Mouse (Mus musculus): ENCODE measurements at regions not wholly inside any gene's neighbourhood (a gene's known extent, or its start where the extent isn't known, plus 50 kb on each side); places are given as distances from the start of the nearest gene placed in this dataset.

DNA sequence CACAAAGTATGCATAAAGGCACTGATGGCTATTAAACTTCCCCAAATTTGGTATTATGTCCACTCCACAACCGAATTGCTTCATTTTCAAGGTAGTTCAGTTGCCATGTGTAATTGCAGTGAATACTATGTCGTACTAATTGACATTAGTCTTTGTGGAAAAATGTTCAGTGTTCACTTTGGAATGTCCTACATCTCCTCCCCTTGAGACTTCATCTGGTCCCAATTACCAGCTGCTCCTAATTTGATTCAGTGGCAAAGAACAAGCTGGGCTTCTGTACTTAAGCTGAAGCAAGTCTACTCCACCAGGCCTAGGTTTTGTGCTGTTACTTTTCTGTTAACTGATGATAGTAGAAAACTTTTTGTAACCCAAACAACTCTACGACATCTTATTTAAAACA is 485.6 kb downstream of the Col12a1 start:
- Histone ChIP-seq H3K27me3 (ENCODE audit: control insufficient read depth, insufficient read depth, low read length) (no peaks in the 10 kb centered on the region), H3K4me2 (no peak overlapping the region), H3K9ac (ENCODE audit: low read length) (no peak overlapping the region), H3K36me3 (ENCODE audit: control insufficient read depth, insufficient read depth, low read length) (no peaks in the 10 kb centered on the region), H3K4me1 (ENCODE audit: control insufficient read depth, insufficient read depth, low read length) (no peaks in the 10 kb centered on the region), H3K9me3 (ENCODE audit: control insufficient read depth, low read length) (no peaks in the 10 kb centered on the region), H3K4me3 (ENCODE audit: low read depth, low read length) (no peak overlapping the region), H3K27ac (ENCODE audit: low read depth, low read length) (no peak overlapping the region)
- ATAC-seq (ENCODE audit: low FRiP score) (no peak), DNase-seq (ENCODE audit: low spot score, missing footprints) (no peak)
- WGBS = 68% methylated on average over 3 of the region's 3 CpGs

DNA sequence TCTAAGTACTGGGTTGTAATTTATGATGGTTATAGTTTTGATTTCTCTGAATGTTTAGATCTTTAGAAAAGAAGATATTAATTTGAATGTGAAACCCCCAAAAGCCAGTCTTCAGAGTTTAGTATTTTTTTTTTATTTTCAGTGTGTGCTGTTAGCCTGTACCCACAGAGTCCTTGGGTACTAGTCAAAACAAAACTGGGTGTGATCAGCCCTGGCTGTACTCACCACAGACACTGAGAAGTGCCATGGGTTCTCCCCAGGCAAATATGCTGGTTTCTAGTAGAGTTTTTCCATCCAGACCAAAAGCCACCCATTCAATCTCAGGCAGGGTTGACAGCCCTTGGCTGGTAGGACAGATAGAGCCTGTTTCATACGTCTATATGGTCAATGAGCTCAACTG is 484.9 kb downstream of the Col12a1 start:
- 96% methylated on average over 1 of the region's 1 CpGs for WGBS
- no peak overlapping the region for H3K4me3 ChIP-seq (ENCODE audit: low read depth, low read length)

DNA sequence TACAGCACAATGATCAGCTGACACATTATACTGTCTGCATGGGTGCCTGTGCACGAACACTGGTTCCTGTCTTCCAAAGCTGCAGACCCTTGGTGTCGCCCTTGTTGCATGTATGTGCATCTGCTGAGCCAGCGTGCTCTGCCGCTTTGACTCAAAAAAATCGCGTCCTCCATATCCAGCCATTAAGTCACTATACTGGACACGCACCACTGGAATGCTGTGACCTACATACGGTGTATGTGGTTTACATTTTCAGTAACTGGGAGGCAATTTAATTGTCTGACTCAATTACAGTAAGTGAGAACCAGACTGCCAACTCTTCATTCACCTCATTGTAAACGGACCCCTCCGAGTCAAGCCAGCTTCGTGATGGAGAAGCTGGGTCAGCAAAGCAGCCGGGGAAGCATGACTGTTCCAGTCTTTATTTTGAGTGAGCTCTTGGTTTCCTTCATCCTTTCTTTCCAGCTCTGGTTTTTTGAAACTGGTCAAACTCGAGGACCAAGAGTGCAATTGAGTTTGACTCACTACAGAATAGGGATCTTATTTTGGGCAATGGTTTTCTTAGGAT is 448.9 kb downstream of the Col12a1 start:
- no peak overlapping the region for H3K27ac ChIP-seq (ENCODE audit: low read depth, low read length)
- WGBS = 88% methylated on average over 13 of the region's 13 CpGs
- DNase-seq (ENCODE audit: low spot score, missing footprints) (no peak), ATAC-seq (ENCODE audit: low FRiP score) (no peak)
- H3K4me3 ChIP-seq (ENCODE audit: low read depth, low read length) = no peak overlapping the region
- H3K9me3 ChIP-seq (ENCODE audit: control insufficient read depth, low read length) = no peaks in the 10 kb centered on the region
- no peak overlapping the region for H3K4me2 ChIP-seq
- no peaks in the 10 kb centered on the region for H3K27me3 ChIP-seq (ENCODE audit: control insufficient read depth, insufficient read depth, low read length)
- no peaks in the 10 kb centered on the region for H3K36me3 ChIP-seq (ENCODE audit: control insufficient read depth, insufficient read depth, low read length)
- no peaks in the 10 kb centered on the region for H3K4me1 ChIP-seq (ENCODE audit: control insufficient read depth, insufficient read depth, low read length)
- no peak overlapping the region for H3K9ac ChIP-seq (ENCODE audit: low read length)

More for the DNA sequence above, 484.9 kb downstream of the Col12a1 start:
- H3K36me3 ChIP-seq (ENCODE audit: control insufficient read depth, insufficient read depth, low read length) = no peaks in the 10 kb centered on the region
- no peak overlapping the region for H3K9ac ChIP-seq (ENCODE audit: low read length)
- H3K27me3 ChIP-seq (ENCODE audit: control insufficient read depth, insufficient read depth, low read length) = no peaks in the 10 kb centered on the region
- DNase-seq (ENCODE audit: low spot score, missing footprints) = no peak
- no peak overlapping the region for H3K4me2 ChIP-seq
- no peaks in the 10 kb centered on the region for H3K4me1 ChIP-seq (ENCODE audit: control insufficient read depth, insufficient read depth, low read length)
- no peaks in the 10 kb centered on the region for H3K9me3 ChIP-seq (ENCODE audit: control insufficient read depth, low read length)
- no peak overlapping the region for H3K27ac ChIP-seq (ENCODE audit: low read depth, low read length)
- ATAC-seq (ENCODE audit: low FRiP score) = no peak

DNA sequence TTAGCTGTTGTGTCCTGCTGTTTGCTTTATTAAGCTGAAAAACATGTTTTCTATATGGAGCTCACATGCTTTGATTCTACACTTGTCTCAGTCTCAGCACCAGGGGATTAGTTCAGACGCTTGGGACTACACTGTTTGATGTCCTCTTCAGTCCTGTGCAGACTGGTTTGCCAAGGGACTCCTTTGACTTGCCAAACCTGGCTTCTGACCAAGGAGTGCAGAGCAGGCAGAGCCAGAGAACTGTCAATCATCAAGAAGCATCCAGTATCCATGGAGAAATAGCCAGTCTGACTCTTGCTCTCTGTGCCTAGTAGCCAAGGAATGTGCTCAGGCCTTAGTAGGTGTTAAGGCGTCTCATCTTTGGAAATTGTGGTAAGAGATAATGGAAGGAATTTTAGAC is 448.4 kb downstream of the Col12a1 start:
- Histone ChIP-seq H3K9ac (ENCODE audit: low read length) (no peak overlapping the region), H3K36me3 (ENCODE audit: control insufficient read depth, insufficient read depth, low read length) (no peaks in the 10 kb centered on the region), H3K9me3 (ENCODE audit: control insufficient read depth, low read length) (no peaks in the 10 kb centered on the region), H3K4me3 (ENCODE audit: low read depth, low read length) (no peak overlapping the region), H3K4me1 (ENCODE audit: control insufficient read depth, insufficient read depth, low read length) (no peaks in the 10 kb centered on the region), H3K27ac (ENCODE audit: low read depth, low read length) (no peak overlapping the region), H3K4me2 (no peak overlapping the region), H3K27me3 (ENCODE audit: control insufficient read depth, insufficient read depth, low read length) (no peaks in the 10 kb centered on the region)
- WGBS = 78% methylated on average over 2 of the region's 2 CpGs
- DNase-seq (ENCODE audit: low spot score, missing footprints) (no peak), ATAC-seq (ENCODE audit: low FRiP score) (no peak)

DNA sequence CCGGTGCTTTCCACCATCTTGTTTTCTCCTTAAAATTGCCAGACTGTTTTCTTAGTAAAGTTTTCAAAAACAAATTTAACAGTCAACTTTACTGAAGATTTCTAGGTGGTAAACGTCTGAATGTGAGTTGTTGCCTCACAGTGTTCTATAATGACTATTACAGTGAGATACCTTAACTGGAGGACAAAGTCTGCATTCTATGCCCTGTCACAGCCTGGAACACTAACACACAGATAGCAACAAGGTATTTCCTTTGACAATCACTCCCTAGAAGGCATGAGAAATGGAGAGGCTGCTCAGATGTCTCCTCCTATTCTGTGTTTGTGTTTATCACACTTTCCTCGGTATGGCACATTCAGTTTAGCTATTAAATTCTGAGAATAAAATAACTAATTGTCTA is 430.8 kb downstream of the Col12a1 start:
- Histone ChIP-seq H3K9me3 (ENCODE audit: control insufficient read depth, low read length) (no peaks in the 10 kb centered on the region), H3K9ac (ENCODE audit: low read length) (no peak overlapping the region), H3K27ac (ENCODE audit: low read depth, low read length) (no peak overlapping the region), H3K4me1 (ENCODE audit: control insufficient read depth, insufficient read depth, low read length) (no peaks in the 10 kb centered on the region), H3K4me3 (ENCODE audit: low read depth, low read length) (no peak overlapping the region), H3K36me3 (ENCODE audit: control insufficient read depth, insufficient read depth, low read length) (no peaks in the 10 kb centered on the region), H3K27me3 (ENCODE audit: control insufficient read depth, insufficient read depth, low read length) (no peaks in the 10 kb centered on the region), H3K4me2 (no peak overlapping the region)
- DNase-seq (ENCODE audit: low spot score, missing footprints) (no peak), ATAC-seq (ENCODE audit: low FRiP score) (no peak)
- 84% methylated on average over 3 of the region's 3 CpGs for WGBS

DNA sequence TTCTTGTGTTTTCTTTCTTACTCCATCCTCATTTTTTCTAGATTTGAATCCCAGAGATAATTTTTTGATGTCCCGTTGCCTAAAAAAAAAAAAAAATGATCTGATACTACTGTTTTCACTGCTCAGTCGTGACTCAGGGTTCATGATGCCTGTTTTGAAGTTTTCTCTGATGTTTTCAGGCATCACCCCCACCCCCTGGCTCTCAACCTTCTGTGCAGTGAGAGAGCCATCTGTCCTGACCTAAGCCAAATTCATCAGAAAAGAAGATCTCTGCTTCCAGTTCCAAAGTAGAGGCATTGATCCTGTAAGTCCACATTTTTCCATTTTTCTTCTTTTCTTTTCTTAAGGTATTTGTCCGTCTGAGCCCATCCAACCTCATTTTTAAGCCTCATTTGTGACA is 423.3 kb downstream of the Col12a1 start:
- H3K9ac ChIP-seq (ENCODE audit: low read length) = no peak overlapping the region
- no peak for DNase-seq (ENCODE audit: low spot score, missing footprints)
- no peaks in the 10 kb centered on the region for H3K4me1 ChIP-seq (ENCODE audit: control insufficient read depth, insufficient read depth, low read length)
- no peaks in the 10 kb centered on the region for H3K27me3 ChIP-seq (ENCODE audit: control insufficient read depth, insufficient read depth, low read length)
- no peak for ATAC-seq (ENCODE audit: low FRiP score)
- no peak overlapping the region for H3K4me3 ChIP-seq (ENCODE audit: low read depth, low read length)
- no peaks in the 10 kb centered on the region for H3K36me3 ChIP-seq (ENCODE audit: control insufficient read depth, insufficient read depth, low read length)
- H3K4me2 ChIP-seq = no peak overlapping the region
- H3K9me3 ChIP-seq (ENCODE audit: control insufficient read depth, low read length) = no peaks in the 10 kb centered on the region
- 71% methylated on average over 3 of the region's 3 CpGs for WGBS
- no peak overlapping the region for H3K27ac ChIP-seq (ENCODE audit: low read depth, low read length)

DNA sequence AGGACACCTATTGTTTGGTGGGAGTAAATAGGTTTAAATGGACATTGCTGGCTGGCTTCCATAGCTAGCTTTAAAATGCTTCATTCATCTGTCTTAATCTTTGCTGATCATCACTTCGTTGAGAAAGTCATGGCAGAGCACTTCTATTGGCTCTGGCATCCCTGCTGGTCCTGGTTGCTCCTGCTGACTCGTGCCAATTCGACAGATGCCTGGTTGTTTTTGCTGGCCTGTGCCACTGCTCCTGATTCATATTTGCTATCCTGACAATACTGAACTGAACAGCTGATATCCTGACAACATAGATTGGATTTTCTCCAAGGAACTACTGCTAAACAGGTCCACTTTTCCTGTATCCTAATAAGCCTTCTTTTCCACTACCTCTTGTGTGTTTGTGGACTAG is 417.1 kb downstream of the Col12a1 start:
- no peak overlapping the region for H3K4me3 ChIP-seq (ENCODE audit: low read depth, low read length)

GRCm38 (mm10) chr9:79310591-79310990 is 408.0 kb downstream of the Col12a1 start:
- Histone ChIP-seq H3K4me2 (no peak overlapping the region), H3K27ac (ENCODE audit: low read depth, low read length) (no peak overlapping the region), H3K36me3 (ENCODE audit: control insufficient read depth, insufficient read depth, low read length) (no peaks in the 10 kb centered on the region), H3K9me3 (ENCODE audit: control insufficient read depth, low read length) (no peaks in the 10 kb centered on the region), H3K4me1 (ENCODE audit: control insufficient read depth, insufficient read depth, low read length) (no peaks in the 10 kb centered on the region), H3K4me3 (ENCODE audit: low read depth, low read length) (no peak overlapping the region), H3K9ac (ENCODE audit: low read length) (no peak overlapping the region), H3K27me3 (ENCODE audit: control insufficient read depth, insufficient read depth, low read length) (no peaks in the 10 kb centered on the region)
- WGBS = 67% methylated on average over 3 of the region's 3 CpGs
- DNase-seq (ENCODE audit: low spot score, missing footprints) (no peak), ATAC-seq (ENCODE audit: low FRiP score) (no peak)

More for the DNA sequence above, 417.1 kb downstream of the Col12a1 start:
- WGBS = 79% methylated on average over 3 of the region's 3 CpGs
- no peak for DNase-seq (ENCODE audit: low spot score, missing footprints)
- no peak overlapping the region for H3K4me2 ChIP-seq
- no peaks in the 10 kb centered on the region for H3K27me3 ChIP-seq (ENCODE audit: control insufficient read depth, insufficient read depth, low read length)
- no peak for ATAC-seq (ENCODE audit: low FRiP score)
- H3K27ac ChIP-seq (ENCODE audit: low read depth, low read length) = no peak overlapping the region
- H3K36me3 ChIP-seq (ENCODE audit: control insufficient read depth, insufficient read depth, low read length) = no peaks in the 10 kb centered on the region
- H3K9ac ChIP-seq (ENCODE audit: low read length) = no peak overlapping the region
- H3K4me1 ChIP-seq (ENCODE audit: control insufficient read depth, insufficient read depth, low read length) = no peaks in the 10 kb centered on the region
- H3K9me3 ChIP-seq (ENCODE audit: control insufficient read depth, low read length) = no peaks in the 10 kb centered on the region

- no peaks in the 10 kb centered on the region for H3K9me3 ChIP-seq (ENCODE audit: control insufficient read depth, low read length)
- no peaks in the 10 kb centered on the region for H3K27me3 ChIP-seq (ENCODE audit: control insufficient read depth, insufficient read depth, low read length)
- H3K9ac ChIP-seq (ENCODE audit: low read length) = no peak overlapping the region
- H3K4me2 ChIP-seq = no peak overlapping the region
- ATAC-seq (ENCODE audit: low FRiP score) (no peak), DNase-seq (ENCODE audit: low spot score, missing footprints) (no peak)
- no peaks in the 10 kb centered on the region for H3K36me3 ChIP-seq (ENCODE audit: control insufficient read depth, insufficient read depth, low read length)
- no peak overlapping the region for H3K4me3 ChIP-seq (ENCODE audit: low read depth, low read length)
- H3K4me1 ChIP-seq (ENCODE audit: control insufficient read depth, insufficient read depth, low read length) = no peaks in the 10 kb centered on the region
- H3K27ac ChIP-seq (ENCODE audit: low read depth, low read length) = no peak overlapping the region
Measured at GRCm38 (mm10) chr9:79317411-79317810, 401.2 kb downstream of the Col12a1 start.

All from midbrain, embryonic 11.5 days (tissue).